Mouse (Mus musculus) adrenal gland, adult (tissue): ENCODE measurements around the gene Cadm3.

Source experiments
- DNase-seq, 2 experiments: peaks; one replicate each; pipeline ENCODE4 v3.0.0; 2022 to 2023; ENCODE audit warnings: low spot score in 1 of 2; ENCODE audit not compliant: inconsistent age in 2 of 2

The Cadm3 gene

GRCm38 (mm10) chr1:173359590-173360290, 7.8 kb downstream of the Cadm3 start:
- no peak for DNase-seq

- DNase-seq = no peak
Measured at GRCm38 (mm10) chr1:173357799-173358198, 9.7 kb downstream of the Cadm3 start.

- peak in 1 of 2 experiments; percentile 27 for DNase-seq
Measured at GRCm38 (mm10) chr1:173356699-173357098, 10.8 kb downstream of the Cadm3 start.

- no peak for DNase-seq
Measured at GRCm38 (mm10) chr1:173355107-173355846, 12.2 kb downstream of the Cadm3 start.

- no peak for DNase-seq
Measured at GRCm38 (mm10) chr1:173350372-173350957, 17.0 kb downstream of the Cadm3 start, which contains the start of gene Aim2. TSS of gene Aim2 (plus strand) at chr1:173350879.

GRCm38 (mm10) chr1:173349946-173350345, 17.5 kb downstream of the Cadm3 start:
- peak; percentile 41 to 76 for DNase-seq

- DNase-seq = no peak
Measured at GRCm38 (mm10) chr1:173349192-173349591, 18.3 kb downstream of the Cadm3 start.

GRCm38 (mm10) chr1:173348527-173348926, 19.0 kb downstream of the Cadm3 start:
- no peak for DNase-seq

- no peak for DNase-seq
Measured at GRCm38 (mm10) chr1:173345112-173345511, 22.4 kb downstream of the Cadm3 start.

- DNase-seq = no peak
Measured at GRCm38 (mm10) chr1:173343934-173344333, 23.6 kb downstream of the Cadm3 start.

- DNase-seq = no peak
Measured at GRCm38 (mm10) chr1:173342425-173342824, 25.1 kb downstream of the Cadm3 start.

GRCm38 (mm10) chr1:173339543-173339942, 28.0 kb downstream of the Cadm3 start:
- DNase-seq = peak; percentile 41 to 81

- no peak for DNase-seq
Measured at GRCm38 (mm10) chr1:173337008-173337407, 30.5 kb downstream of the Cadm3 start.

- no peak for DNase-seq
Measured at GRCm38 (mm10) chr1:173335903-173336302, 31.6 kb downstream of the Cadm3 start.

- no peak for DNase-seq
Measured at GRCm38 (mm10) chr1:173333312-173334253, 33.9 kb downstream of the Cadm3 start, which contains the start of gene Ackr1. TSS of gene Ackr1 (minus strand) at chr1:173333750.

- no peak for DNase-seq
Measured at GRCm38 (mm10) chr1:173332418-173332817, 35.1 kb downstream of the Cadm3 start.

- no peak for DNase-seq
Measured at GRCm38 (mm10) chr1:173329743-173330142, 37.8 kb downstream of the Cadm3 start.

GRCm38 (mm10) chr1:173329185-173329584, 38.3 kb downstream of the Cadm3 start:
- DNase-seq = no peak

GRCm38 (mm10) chr1:173328446-173328845, 39.0 kb downstream of the Cadm3 start:
- no peak for DNase-seq

- DNase-seq = no peak
Measured at GRCm38 (mm10) chr1:173326552-173326951, 40.9 kb downstream of the Cadm3 start.

- DNase-seq = no peak
Measured at GRCm38 (mm10) chr1:173325395-173325794, 42.1 kb downstream of the Cadm3 start.
